ENCODE assay signal across 8 mouse cellular contexts in the genomic region with DNA sequence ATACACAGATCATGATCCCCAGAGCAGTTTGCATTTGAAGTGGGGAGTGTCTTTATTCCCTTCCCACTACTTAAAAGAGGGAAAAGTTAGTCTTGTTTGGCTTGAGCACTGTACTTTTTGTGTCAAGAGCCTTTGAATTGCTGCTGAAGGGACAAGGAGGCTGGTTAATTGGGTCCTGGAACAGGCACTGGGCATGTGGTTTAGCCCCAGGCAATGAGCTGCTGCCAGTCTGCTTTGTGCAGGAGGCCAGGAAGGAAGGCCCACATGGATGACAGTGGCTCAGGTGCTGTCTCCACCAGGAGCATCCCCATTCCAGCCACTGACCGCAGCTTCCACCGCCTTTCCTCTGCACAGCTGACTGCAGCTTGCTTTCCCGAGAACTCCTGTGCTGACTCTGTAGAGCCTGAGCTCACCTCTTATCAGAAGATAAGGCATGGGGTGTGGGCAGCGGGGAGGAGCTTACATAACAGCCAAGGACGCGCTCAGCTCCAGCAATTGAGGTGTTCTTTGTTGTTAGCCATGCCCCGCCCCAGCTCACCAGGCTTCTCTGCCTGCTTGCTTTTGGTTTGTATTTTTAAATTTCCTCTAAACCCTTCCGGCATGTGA. TPM values are rescaled to one million over a fixed set of nuclear protein-coding genes. Genes with fewer than 3 reads are reported as not detected.
A peak's percentile ranks its signal among the peaks of the same experiment; 100 is the strongest.
DNase-seq lines count a peak whose midpoint lies in the region; ATAC-seq and TF ChIP-seq lines count a peak whose summit lies in the region.

No protein-coding gene starts in this region.

- H3K27ac ChIP-seq in heart, adult 2 months: peak overlapping the region; percentile 16
- H3K27ac ChIP-seq in liver, embryonic 13.5 days: peak overlapping the region; percentile 47; the same call in 1 of the 2 replicates
- no peak overlapping the region for H3K27ac ChIP-seq in stomach, embryonic 16.5 days (ENCODE audit: low read length)

- peaks cover 3% of the 10 kb centered on the region for H3K4me1 ChIP-seq in heart, adult 2 months (ENCODE audit: control insufficient read depth, insufficient read depth, low read length)
- H3K4me1 ChIP-seq in liver, embryonic 13.5 days (replicated peaks): peaks cover 44% of the 10 kb centered on the region
- no peaks in the 10 kb centered on the region; the same call in 1 of the 2 replicates for H3K4me1 ChIP-seq in stomach, embryonic 16.5 days (ENCODE audit: control insufficient read depth, insufficient read depth, low read length)

- H3K79me2 ChIP-seq in heart, adult 2 months (replicated peaks; ENCODE audit: control insufficient read depth, insufficient read depth, low read length): no peaks in the 10 kb centered on the region

- no peak for TF ChIP-seq CTCF in heart, adult 2 months (IDR thresholded peaks at IDR 0.05)

- no peak overlapping the region for H3K9ac ChIP-seq in heart, adult 2 months (ENCODE audit: low read depth, low read length)
- H3K9ac ChIP-seq in liver, embryonic 13.5 days: no peak overlapping the region
- H3K9ac ChIP-seq in stomach, embryonic 16.5 days (ENCODE audit: low read length): no peak overlapping the region

- ATAC-seq in liver, embryonic 13.5 days (ENCODE audit: low read depth): peak; percentile 89
- ATAC-seq in stomach, embryonic 16.5 days (ENCODE audit: insufficient read depth, low FRiP score): peak; percentile 93

- intact Hi-C loops in heart, adult 2 months (cut with DNase I): no loop called here
- intact Hi-C loops in left cerebral cortex, postnatal 36 days (cut with DNase I): no loop called here

- no peaks in the 10 kb centered on the region for H3K36me3 ChIP-seq in heart, adult 2 months (ENCODE audit: control insufficient read depth, insufficient read depth, low read length)
- H3K36me3 ChIP-seq in liver, embryonic 13.5 days: no peaks in the 10 kb centered on the region
- no peaks in the 10 kb centered on the region for H3K36me3 ChIP-seq in stomach, embryonic 16.5 days (ENCODE audit: control insufficient read depth, insufficient read depth, low read length)

- WGBS in heart, adult 2 months: 14% methylated on average over 8 of the region's 8 CpGs
- 18% methylated on average over 8 of the region's 8 CpGs for WGBS in liver, embryonic 13.5 days (ENCODE audit: insufficient replicate concordance)
- WGBS in stomach, embryonic 16.5 days: 29% methylated on average over 8 of the region's 8 CpGs

- H3K27me3 ChIP-seq in heart, adult 2 months (ENCODE audit: control insufficient read depth, insufficient read depth, low read length): no peaks in the 10 kb centered on the region
- H3K27me3 ChIP-seq in liver, embryonic 13.5 days: no peaks in the 10 kb centered on the region
- no peaks in the 10 kb centered on the region for H3K27me3 ChIP-seq in stomach, embryonic 16.5 days (ENCODE audit: control insufficient read depth, insufficient read depth, low read length)

- peak overlapping the region; percentile 54 for H3K4me2 ChIP-seq in liver, embryonic 13.5 days
- H3K4me2 ChIP-seq in stomach, embryonic 16.5 days (ENCODE audit: low read depth, low read length): no peak overlapping the region

- DNase-seq in ovary, adult 18-20 months (ENCODE audit: low spot score): peak; percentile 44
- DNase-seq in ovary, postnatal 10 days (ENCODE audit: low spot score): no peak
- DNase-seq in cerebellum, adult 11 months: peak; percentile 74
- peak; percentile 34 to 63 for DNase-seq in heart, adult 2 months
- peak; percentile 65 for DNase-seq in liver, embryonic 13.5 days
- DNase-seq in right cerebral cortex, postnatal 14 days: no peak
- no peak for DNase-seq in left cerebral cortex, postnatal 36 days (ENCODE audit: low spot score in 2 of 2)

- no peak overlapping the region for H3K4me3 ChIP-seq in heart, adult 2 months
- H3K4me3 ChIP-seq in liver, embryonic 13.5 days (replicated peaks): peak overlapping the region; percentile 16
- H3K4me3 ChIP-seq in stomach, embryonic 16.5 days (replicated peaks; ENCODE audit: low read length): no peak overlapping the region

- no peaks in the 10 kb centered on the region for H3K9me3 ChIP-seq in liver, embryonic 13.5 days (replicated peaks)
- no peaks in the 10 kb centered on the region for H3K9me3 ChIP-seq in stomach, embryonic 16.5 days (replicated peaks; ENCODE audit: control insufficient read depth, low read length)

- TF ChIP-seq POLR2A in heart, adult 2 months (IDR thresholded peaks at IDR 0.05; ENCODE audit: insufficient read depth, low read depth, low read length): no peak

- 0 out of 2 replicates have a peak, but pooled peaks have one; percentile 23 for TF ChIP-seq EP300 in heart, adult 2 months (IDR thresholded peaks at IDR 0.05; ENCODE audit: insufficient read depth, low read depth, low read length)

RNA-seq across cellular contexts. Expression of a gene that starts 50.0 kb away (rescaled TPM):
- total RNA-seq in heart, adult 2 months (2021): 10 to 100 TPM; 26.7 to 35.5 TPM
- polyA plus RNA-seq in heart, adult 2 months (2012; rRNA removed): 27.6 and 28.8 TPM in 2 replicates
- 6.4 and 7.6 TPM in 2 replicates for polyA plus RNA-seq in liver, embryonic 13.5 days (2015; fragmentation: Nextera tagmentation; extraction: Ambion mirVana)
- 24.1 and 27.8 TPM in 2 replicates for polyA plus RNA-seq in stomach, embryonic 16.5 days (2015; fragmentation: Nextera tagmentation; extraction: Ambion mirVana)
- 10 to 100 TPM; 53.7 to 56.7 TPM for total RNA-seq in left cerebral cortex, postnatal 36 days (2021)

RNA-seq across cellular contexts. Expression of a gene that starts 50.1 kb away (rescaled TPM):
- 10 to 100 TPM; 15.2 to 16.5 TPM for total RNA-seq in heart, adult 2 months (2021)
- 19.5 and 20.1 TPM in 2 replicates for polyA plus RNA-seq in heart, adult 2 months (2012; rRNA removed)
- 8.8 and 10.5 TPM in 2 replicates for polyA plus RNA-seq in liver, embryonic 13.5 days (2015; fragmentation: Nextera tagmentation; extraction: Ambion mirVana)
- polyA plus RNA-seq in stomach, embryonic 16.5 days (2015; fragmentation: Nextera tagmentation; extraction: Ambion mirVana): 25.4 and 26.1 TPM in 2 replicates
- total RNA-seq in left cerebral cortex, postnatal 36 days (2021): 100 to 1,000 TPM; 924 to 951 TPM

Comparison
In these comparisons a context has a peak if more than half of its experiments do, and no peak if none do; other contexts are left out.
1. DNase-seq: peak in ovary, adult 18-20 months (single experiment), cerebellum, adult 11 months (single experiment), heart, adult 2 months (2 of 2) and liver, embryonic 13.5 days (single experiment); none in ovary, postnatal 10 days (single experiment), right cerebral cortex, postnatal 14 days (single experiment) and left cerebral cortex, postnatal 36 days (0 of 2).